In genomic region chr9:46329801-46330585, GRCm38 (mm10) we compare ENCODE assay signal across 10 mouse cellular contexts. TPM values are rescaled to one million over a fixed set of nuclear protein-coding genes. Genes with fewer than 3 reads are reported as not detected.
DNase-seq lines count a peak whose midpoint lies in the region; ATAC-seq lines count a peak whose summit lies in the region.
"Had no signal": no experiment of that assay in that cellular context is flagged by ENCODE, and none has a peak within 500 bp of the region (broad histone marks: within the 10 kb centered on the region; RNA-seq: fewer than 3 reads in every experiment).

No protein-coding gene starts in this region.

- no peaks in the 10 kb centered on the region for H3K27me3 ChIP-seq in intestine, embryonic 14.5 days (replicated peaks; ENCODE audit: control insufficient read depth, insufficient read depth, low read length)
- H3K27me3 ChIP-seq in intestine, embryonic 15.5 days (replicated peaks), result no peaks in the 10 kb centered on the region; the same call in 1 of the 2 replicates
- H3K27me3 ChIP-seq in limb, embryonic 12.5 days, result peaks cover 17% of the 10 kb centered on the region

- no peak overlapping the region for H3K9ac ChIP-seq in intestine, embryonic 14.5 days (ENCODE audit: low read length)
- H3K9ac ChIP-seq in intestine, embryonic 15.5 days, result no peak overlapping the region
- H3K9ac ChIP-seq in limb, embryonic 12.5 days (replicated peaks), result no peak overlapping the region

- 32% methylated on average over 24 of the region's 24 CpGs for WGBS in intestine, embryonic 14.5 days
- WGBS in intestine, embryonic 15.5 days, result 32% methylated on average over 24 of the region's 24 CpGs
- WGBS in limb, embryonic 12.5 days, result 14% methylated on average over 24 of the region's 24 CpGs

- peaks cover 7% of the 10 kb centered on the region; the same call in 1 of the 2 replicates for H3K4me1 ChIP-seq in intestine, embryonic 14.5 days (replicated peaks; ENCODE audit: control insufficient read depth, insufficient read depth, low read length)
- peaks cover 9% of the 10 kb centered on the region; the same call in 1 of the 2 replicates for H3K4me1 ChIP-seq in intestine, embryonic 15.5 days (replicated peaks)
- H3K4me1 ChIP-seq in limb, embryonic 12.5 days (replicated peaks), result peaks cover 23% of the 10 kb centered on the region

- ATAC-seq in intestine, embryonic 14.5 days (replicated peaks; ENCODE audit: low FRiP score, low TSS enrichment, low read depth), result 0 out of 2 replicates have a peak, but pooled peaks have one; percentile 7
- ATAC-seq in intestine, embryonic 15.5 days, result no peak
- ATAC-seq in limb, embryonic 12.5 days (ENCODE audit: insufficient number of reproducible peaks, insufficient read depth, low FRiP score, low TSS enrichment, low read depth), result 0 out of 2 replicates have a peak, but pooled peaks have one; percentile 42

- H3K4me2 ChIP-seq in intestine, embryonic 14.5 days (ENCODE audit: low read length), result peak overlapping the region; percentile 62
- H3K4me2 ChIP-seq in intestine, embryonic 15.5 days (replicated peaks), result no peak overlapping the region
- H3K4me2 ChIP-seq in limb, embryonic 12.5 days, result peak overlapping the region; percentile 55

- H3K36me3 ChIP-seq in intestine, embryonic 14.5 days (ENCODE audit: control insufficient read depth, insufficient read depth, low read length), result no peaks in the 10 kb centered on the region
- H3K36me3 ChIP-seq in intestine, embryonic 15.5 days, result no peaks in the 10 kb centered on the region
- no peaks in the 10 kb centered on the region for H3K36me3 ChIP-seq in limb, embryonic 12.5 days
- H3K36me3 ChIP-seq: limb, embryonic 13.5 days had no signal

- no peak for DNase-seq in intestine, embryonic 14.5 days (ENCODE audit: low spot score)
- peak; percentile 66 for DNase-seq in ES-CJ7 (ENCODE audit: low read depth, low spot score)
- peak; percentile 74 for DNase-seq in ZHBTc4 (ENCODE audit: low read depth, low spot score)
- DNase-seq in spleen, adult 12 weeks (ENCODE audit: low spot score), result no peak
- DNase-seq in adrenal gland, postnatal 36 days, result no peak
- DNase-seq: thymus, postnatal 4 days had no signal

- H3K4me3 ChIP-seq in intestine, embryonic 14.5 days (ENCODE audit: low read depth, low read length), result no peak overlapping the region
- no peak overlapping the region for H3K4me3 ChIP-seq in intestine, embryonic 15.5 days (replicated peaks)
- no peak overlapping the region for H3K4me3 ChIP-seq in limb, embryonic 12.5 days (replicated peaks)

- no peak overlapping the region for H3K27ac ChIP-seq in intestine, embryonic 14.5 days (ENCODE audit: low read depth)
- no peak overlapping the region for H3K27ac ChIP-seq in intestine, embryonic 15.5 days
- H3K27ac ChIP-seq in limb, embryonic 12.5 days, result no peak overlapping the region

- H3K9me3 ChIP-seq in intestine, embryonic 14.5 days (ENCODE audit: control insufficient read depth, low read length), result no peaks in the 10 kb centered on the region
- H3K9me3 ChIP-seq in intestine, embryonic 15.5 days, result no peaks in the 10 kb centered on the region
- no peaks in the 10 kb centered on the region for H3K9me3 ChIP-seq in limb, embryonic 12.5 days
- H3K9me3 ChIP-seq: limb, embryonic 13.5 days had no signal

RNA-seq across cellular contexts. Expression of gene 4931429L15Rik, which starts 10.2 kb away (rescaled TPM):
- polyA plus RNA-seq in intestine, embryonic 14.5 days (2014; fragmentation: Nextera tagmentation; extraction: Ambion mirVana), result not detected in 2 replicates
- polyA plus RNA-seq in intestine, embryonic 15.5 days (2015; fragmentation: Nextera tagmentation; extraction: Ambion mirVana), result not detected in 2 replicates
- polyA plus RNA-seq in limb, embryonic 12.5 days (2016; fragmentation: Nextera tagmentation; extraction: Ambion mirVana), result not detected in 2 replicates
- total RNA-seq in adrenal gland, postnatal 36 days (2021), result not detected
- total RNA-seq: megakaryocyte-erythroid progenitor cell, adult 5-6 weeks had no signal
- polyA plus RNA-seq: limb, embryonic 13.5 days had no signal

RNA-seq across cellular contexts. Expression of gene Bud13, which starts 47.2 kb away (rescaled TPM):
- 25.1 and 25.2 TPM in 2 replicates for polyA plus RNA-seq in intestine, embryonic 14.5 days (2014; fragmentation: Nextera tagmentation; extraction: Ambion mirVana)
- polyA plus RNA-seq in intestine, embryonic 15.5 days (2015; fragmentation: Nextera tagmentation; extraction: Ambion mirVana), result 19.7 and 20.0 TPM in 2 replicates
- 35.6 and 36.8 TPM in 2 replicates for polyA plus RNA-seq in limb, embryonic 12.5 days (2016; fragmentation: Nextera tagmentation; extraction: Ambion mirVana)
- 10 to 100 TPM in 1 of 2 experiments, 1 to 10 TPM in 1; 8.5 to 11.7 TPM for total RNA-seq in adrenal gland, postnatal 36 days (2021)

RNA-seq across cellular contexts. Expression of gene Zpr1, which starts 57.1 kb away (rescaled TPM):
- polyA plus RNA-seq in intestine, embryonic 14.5 days (2014; fragmentation: Nextera tagmentation; extraction: Ambion mirVana), result 68.3 and 70.2 TPM in 2 replicates
- 57.2 and 63.2 TPM in 2 replicates for polyA plus RNA-seq in intestine, embryonic 15.5 days (2015; fragmentation: Nextera tagmentation; extraction: Ambion mirVana)
- polyA plus RNA-seq in limb, embryonic 12.5 days (2016; fragmentation: Nextera tagmentation; extraction: Ambion mirVana), result 55.9 and 56.2 TPM in 2 replicates
- total RNA-seq in adrenal gland, postnatal 36 days (2021), result 10 to 100 TPM; 43.1 to 56.4 TPM

Comparison
In these comparisons a context has a peak if more than half of its experiments do, and no peak if none do; other contexts are left out.
1. DNase-seq: peak in ES-CJ7 (single experiment) and ZHBTc4 (single experiment); none in intestine, embryonic 14.5 days (single experiment), spleen, adult 12 weeks (single experiment) and adrenal gland, postnatal 36 days (0 of 2).